Mouse (Mus musculus): Measurements from ENCODE around the gene Dpy30.

The Dpy30 gene

GRCm38 (mm10) chr17:74264333-74265155, 59.2 kb downstream of the Dpy30 start:
- DNase-seq (ENCODE audit: low spot score in 2 of 2) = no peak

- DNase-seq (ENCODE audit: low spot score in 2 of 2) = no peak
Observed at GRCm38 (mm10) chr17:74262415-74262814, 61.3 kb downstream of the Dpy30 start.

All from spleen, postnatal 14 days (tissue).